Comparison of ENCODE assay signal across 14 mouse cellular contexts in genomic region chr6:95742378-95742777, GRCm38 (mm10). TPM values are rescaled to one million over a fixed set of nuclear protein-coding genes. Genes with fewer than 3 reads are reported as not detected.
DNase-seq lines count a peak whose midpoint lies in the region; ATAC-seq and TF ChIP-seq lines count a peak whose summit lies in the region.
"Had no signal": no experiment of that assay in that cellular context is flagged by ENCODE, and none has a peak within 500 bp of the region (broad histone marks: within the 10 kb centered on the region; RNA-seq: fewer than 3 reads in every experiment).

No protein-coding gene starts in this region.

- ATAC-seq in kidney, postnatal 0 days (replicated peaks; ENCODE audit: low FRiP score, low read depth): no peak
- no peak for ATAC-seq in kidney, embryonic 15.5 days (replicated peaks; ENCODE audit: low FRiP score)
- ATAC-seq in forebrain, embryonic 11.5 days (replicated peaks; ENCODE audit: low FRiP score): no peak
- ATAC-seq in hindbrain, embryonic 16.5 days: no peak
- ATAC-seq: midbrain, embryonic 15.5 days had no signal

- H3K9me3 ChIP-seq in kidney, postnatal 0 days (replicated peaks; ENCODE audit: low read length): no peaks in the 10 kb centered on the region
- no peaks in the 10 kb centered on the region for H3K9me3 ChIP-seq in kidney, embryonic 15.5 days (replicated peaks)
- H3K9me3 ChIP-seq in forebrain, embryonic 11.5 days (ENCODE audit: control insufficient read depth, low read length): no peaks in the 10 kb centered on the region
- no peaks in the 10 kb centered on the region for H3K9me3 ChIP-seq in hindbrain, embryonic 16.5 days (ENCODE audit: control insufficient read depth, low read length)
- H3K9me3 ChIP-seq: limb, embryonic 12.5 days; midbrain, embryonic 15.5 days; neural tube, embryonic 12.5 days had no signal

- H3K27ac ChIP-seq in kidney, postnatal 0 days: no peak overlapping the region
- H3K27ac ChIP-seq in kidney, embryonic 15.5 days: no peak overlapping the region
- H3K27ac ChIP-seq in forebrain, embryonic 11.5 days (ENCODE audit: low read depth, low read length): no peak overlapping the region
- H3K27ac ChIP-seq in hindbrain, embryonic 16.5 days (ENCODE audit: low read depth, low read length): no peak overlapping the region
- H3K27ac ChIP-seq: limb, embryonic 12.5 days; macrophage; midbrain, embryonic 15.5 days; neural tube, embryonic 12.5 days had no signal

- H3K9ac ChIP-seq in kidney, postnatal 0 days (ENCODE audit: low read depth, low read length): no peak overlapping the region
- H3K9ac ChIP-seq in kidney, embryonic 15.5 days: no peak overlapping the region
- no peak overlapping the region for H3K9ac ChIP-seq in forebrain, embryonic 11.5 days (ENCODE audit: low read length)
- H3K9ac ChIP-seq in hindbrain, embryonic 16.5 days (ENCODE audit: low read depth, low read length): no peak overlapping the region
- H3K9ac ChIP-seq: limb, embryonic 12.5 days; midbrain, embryonic 15.5 days; neural tube, embryonic 12.5 days had no signal

- H3K27me3 ChIP-seq in kidney, postnatal 0 days (ENCODE audit: insufficient read depth, low read length): no peaks in the 10 kb centered on the region
- no peaks in the 10 kb centered on the region for H3K27me3 ChIP-seq in kidney, embryonic 15.5 days
- H3K27me3 ChIP-seq in forebrain, embryonic 11.5 days (ENCODE audit: control insufficient read depth, insufficient read depth, low read length): no peaks in the 10 kb centered on the region
- H3K27me3 ChIP-seq in hindbrain, embryonic 16.5 days (replicated peaks; ENCODE audit: control insufficient read depth, insufficient read depth, low read length): no peaks in the 10 kb centered on the region
- H3K27me3 ChIP-seq: limb, embryonic 12.5 days; midbrain, embryonic 15.5 days; neural tube, embryonic 12.5 days had no signal

- H3K4me2 ChIP-seq in kidney, postnatal 0 days (ENCODE audit: low read length): no peak overlapping the region
- no peak overlapping the region for H3K4me2 ChIP-seq in kidney, embryonic 15.5 days
- no peak overlapping the region for H3K4me2 ChIP-seq in forebrain, embryonic 11.5 days (ENCODE audit: low read depth, low read length, severe bottlenecking)
- H3K4me2 ChIP-seq in hindbrain, embryonic 16.5 days (ENCODE audit: low read length): no peak overlapping the region
- H3K4me2 ChIP-seq: limb, embryonic 12.5 days; midbrain, embryonic 15.5 days; neural tube, embryonic 12.5 days had no signal

- 79% methylated on average over 4 of the region's 4 CpGs for WGBS in kidney, postnatal 0 days
- WGBS in kidney, embryonic 15.5 days: 81% methylated on average over 4 of the region's 4 CpGs
- WGBS in forebrain, embryonic 11.5 days: 84% methylated on average over 4 of the region's 4 CpGs
- 77% methylated on average over 4 of the region's 4 CpGs for WGBS in hindbrain, embryonic 16.5 days

- DNase-seq in kidney, postnatal 0 days (ENCODE audit: low spot score): peak; percentile 27
- peak; percentile 46 for DNase-seq in heart, adult 8-10 months (ENCODE audit: low spot score)
- peak; percentile 58 for DNase-seq in heart, postnatal 4 days
- DNase-seq in lung, postnatal 14 days: peak; percentile 60
- DNase-seq in layer of hippocampus, adult 11-12 months (ENCODE audit: low spot score): no peak
- DNase-seq in forebrain, embryonic 11.5 days (ENCODE audit: low spot score): no peak
- DNase-seq: cerebellum, adult 11-12 months; right cerebral cortex, adult 18-20 months had no signal

- no peak overlapping the region for H3K4me3 ChIP-seq in kidney, postnatal 0 days (replicated peaks; ENCODE audit: low read depth, low read length)
- H3K4me3 ChIP-seq in kidney, embryonic 15.5 days (replicated peaks): no peak overlapping the region
- H3K4me3 ChIP-seq in forebrain, embryonic 11.5 days (ENCODE audit: low read depth, low read length): no peak overlapping the region
- no peak overlapping the region for H3K4me3 ChIP-seq in hindbrain, embryonic 16.5 days (ENCODE audit: low read length)
- H3K4me3 ChIP-seq: limb, embryonic 12.5 days; midbrain, embryonic 15.5 days; neural tube, embryonic 12.5 days had no signal

- H3K36me3 ChIP-seq in kidney, postnatal 0 days (ENCODE audit: insufficient read depth, low read length): no peaks in the 10 kb centered on the region
- no peaks in the 10 kb centered on the region for H3K36me3 ChIP-seq in kidney, embryonic 15.5 days
- no peaks in the 10 kb centered on the region for H3K36me3 ChIP-seq in forebrain, embryonic 11.5 days (ENCODE audit: control insufficient read depth, insufficient read depth, low read length)
- H3K36me3 ChIP-seq in hindbrain, embryonic 16.5 days (ENCODE audit: control insufficient read depth, insufficient read depth, low read length): no peaks in the 10 kb centered on the region
- H3K36me3 ChIP-seq: limb, embryonic 12.5 days; midbrain, embryonic 15.5 days; neural tube, embryonic 12.5 days had no signal

- H3K4me1 ChIP-seq in kidney, postnatal 0 days (replicated peaks; ENCODE audit: insufficient read depth, low read length): no peaks in the 10 kb centered on the region
- H3K4me1 ChIP-seq in kidney, embryonic 15.5 days: no peaks in the 10 kb centered on the region
- no peaks in the 10 kb centered on the region for H3K4me1 ChIP-seq in forebrain, embryonic 11.5 days (replicated peaks; ENCODE audit: control insufficient read depth, insufficient read depth, low read length)
- no peaks in the 10 kb centered on the region for H3K4me1 ChIP-seq in hindbrain, embryonic 16.5 days (ENCODE audit: control insufficient read depth, insufficient read depth, low read depth, low read length)
- H3K4me1 ChIP-seq: limb, embryonic 12.5 days; midbrain, embryonic 15.5 days; neural tube, embryonic 12.5 days had no signal

- TF ChIP-seq CTCF in kidney, postnatal 0 days (IDR thresholded peaks at IDR 0.05; ENCODE audit: low read depth): no peak

RNA-seq across cellular contexts. Expression of gene Suclg2, which starts 23.8 kb away (rescaled TPM):
- 143 and 153 TPM in 2 replicates for polyA plus RNA-seq in kidney, postnatal 0 days (2015; fragmentation: Nextera tagmentation; extraction: Ambion mirVana)
- polyA plus RNA-seq in kidney, embryonic 15.5 days (2015; fragmentation: Nextera tagmentation; extraction: Ambion mirVana): 113 TPM in 2 replicates
- 100 to 1,000 TPM; 157 to 172 (median 167) TPM for total RNA-seq in heart, adult 8-10 months (2022)
- 100 to 1,000 TPM in 1 of 2 experiments, 10 to 100 TPM in 1; 94.9 to 103 TPM for total RNA-seq in heart, postnatal 4 days (2021)
- polyA plus RNA-seq in forebrain, embryonic 11.5 days (2014; fragmentation: Nextera tagmentation; extraction: Ambion mirVana): 48.2 and 52.9 TPM in 2 replicates
- 17.7 and 18.3 TPM in 2 replicates for polyA plus RNA-seq in hindbrain, embryonic 16.5 days (2015; fragmentation: Nextera tagmentation; extraction: Ambion mirVana)

Comparison
In these comparisons a context has a peak if more than half of its experiments do, and no peak if none do; other contexts are left out.
1. DNase-seq: peak in kidney, postnatal 0 days (single experiment), heart, adult 8-10 months (single experiment), heart, postnatal 4 days (single experiment) and lung, postnatal 14 days (single experiment); none in layer of hippocampus, adult 11-12 months (single experiment) and forebrain, embryonic 11.5 days (single experiment).